Mouse (Mus musculus): ENCODE results near the gene Lrmda. TPM values are rescaled to one million over a fixed set of nuclear protein-coding genes. Genes with fewer than 3 reads are reported as not detected.

Gene Lrmda
- polyA plus RNA-seq, 1 experiment = 0.51 TPM

DNA sequence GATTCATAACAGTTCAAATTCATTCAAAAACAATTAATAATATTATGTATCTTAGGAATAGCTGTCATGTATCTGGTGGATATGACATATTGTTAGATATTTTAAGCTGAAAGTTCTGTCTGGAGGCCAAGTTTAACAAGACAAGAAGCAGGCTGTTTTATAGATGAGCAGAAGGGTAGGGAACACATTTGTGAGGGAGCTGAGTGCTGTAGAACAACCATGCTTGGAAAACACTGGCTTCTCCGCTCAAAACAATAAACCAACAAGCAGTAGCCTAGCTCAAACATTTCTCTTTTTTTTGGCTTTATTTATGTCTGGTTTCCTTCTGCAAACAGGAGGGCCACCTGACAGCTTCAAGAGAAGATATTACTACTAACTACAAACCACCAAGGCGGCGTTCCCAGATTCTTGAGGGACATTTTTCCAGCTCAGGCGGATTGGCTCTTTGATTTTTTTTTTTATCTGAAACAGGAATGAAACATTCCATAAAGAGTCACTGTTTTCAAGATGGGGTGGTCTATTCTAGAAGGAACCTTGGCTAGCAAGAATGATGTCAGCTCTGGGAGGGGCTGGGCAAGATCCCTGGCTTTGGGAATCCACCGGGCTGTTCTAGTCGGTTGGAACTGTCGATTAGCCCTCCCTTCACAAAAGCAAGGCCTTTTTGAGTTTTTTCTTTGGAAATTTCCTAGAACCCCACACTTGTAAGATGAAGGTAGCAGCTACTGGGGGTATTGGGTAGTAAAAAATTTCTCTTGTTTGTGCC, 304.2 kb downstream of the Lrmda start:
- Histone ChIP-seq H3K4me3 (ENCODE audit: control insufficient read depth, insufficient read depth, low read length) (no peak overlapping the region), H3K4me1 (replicated peaks; ENCODE audit: control insufficient read depth, insufficient read depth, low read length) (no peaks in the 10 kb centered on the region), H3K27ac (ENCODE audit: control insufficient read depth, insufficient read depth, low read length) (no peak overlapping the region), H3K27me3 (ENCODE audit: control insufficient read depth, insufficient read depth, low read length) (no peaks in the 10 kb centered on the region), H3K36me3 (ENCODE audit: control insufficient read depth, insufficient read depth, low read length) (no peaks in the 10 kb centered on the region)
- TF ChIP-seq POLR2A (IDR thresholded peaks at IDR 0.05; ENCODE audit: control insufficient read depth, extremely low read depth, insufficient read depth, low read length, poor library complexity) = no peak
- no peak for TF ChIP-seq CTCF (IDR thresholded peaks at IDR 0.05; ENCODE audit: borderline replicate concordance, control insufficient read depth, extremely low read depth, insufficient read depth, low read length, poor library complexity)
- WGBS = 95% methylated on average over 7 of the region's 7 CpGs
- no peak for DNase-seq

DNA sequence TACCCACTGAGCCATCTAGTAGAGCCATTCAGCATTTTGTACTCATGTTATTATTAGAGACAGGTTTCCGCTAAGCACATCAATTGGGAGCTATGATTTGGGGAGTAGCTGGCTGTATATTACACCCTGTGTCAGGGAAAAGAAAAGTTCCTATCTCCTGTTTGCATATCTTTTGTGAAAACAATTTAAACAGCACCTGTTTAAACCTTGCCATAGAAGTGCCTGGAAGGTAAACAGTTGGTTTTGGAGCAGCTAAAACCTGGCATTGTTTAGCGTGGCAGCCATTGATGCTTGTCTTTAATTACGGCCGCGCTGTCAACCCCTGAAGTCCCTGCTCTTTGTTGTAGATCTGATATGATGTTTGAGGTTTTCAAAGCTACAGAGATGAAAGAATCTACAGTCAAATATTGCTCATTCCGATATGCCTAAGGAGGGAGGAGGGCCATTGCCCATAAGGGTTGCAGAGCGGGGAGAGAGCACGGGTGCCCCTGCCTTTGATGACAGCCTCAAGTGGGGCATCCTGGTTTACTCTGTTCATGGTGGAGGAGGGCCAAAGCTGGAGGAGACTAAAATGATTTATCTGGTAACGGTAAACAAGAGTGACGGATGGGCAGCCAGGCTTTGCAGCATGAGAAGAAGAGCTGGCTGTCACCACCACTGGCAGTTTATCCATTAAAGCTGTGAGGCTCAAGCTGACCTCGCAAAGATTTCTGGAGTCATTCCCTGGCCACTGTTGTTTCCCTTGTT, 306.9 kb downstream of the Lrmda start:
- Histone ChIP-seq H3K4me1 (replicated peaks; ENCODE audit: control insufficient read depth, insufficient read depth, low read length) (no peaks in the 10 kb centered on the region), H3K27ac (ENCODE audit: control insufficient read depth, insufficient read depth, low read length) (no peak overlapping the region), H3K36me3 (ENCODE audit: control insufficient read depth, insufficient read depth, low read length) (no peaks in the 10 kb centered on the region), H3K4me3 (ENCODE audit: control insufficient read depth, insufficient read depth, low read length) (no peak overlapping the region), H3K27me3 (ENCODE audit: control insufficient read depth, insufficient read depth, low read length) (no peaks in the 10 kb centered on the region)
- 76% methylated on average over 11 of the region's 11 CpGs for WGBS
- TF ChIP-seq POLR2A (IDR thresholded peaks at IDR 0.05; ENCODE audit: control insufficient read depth, extremely low read depth, insufficient read depth, low read length, poor library complexity) (no peak), CTCF (IDR thresholded peaks at IDR 0.05; ENCODE audit: borderline replicate concordance, control insufficient read depth, extremely low read depth, insufficient read depth, low read length, poor library complexity) (no peak)
- DNase-seq = no peak

GRCm38 (mm10) chr14:22329191-22329590, 309.7 kb downstream of the Lrmda start:
- no peak for TF ChIP-seq CTCF (IDR thresholded peaks at IDR 0.05; ENCODE audit: borderline replicate concordance, control insufficient read depth, extremely low read depth, insufficient read depth, low read length, poor library complexity)

DNA sequence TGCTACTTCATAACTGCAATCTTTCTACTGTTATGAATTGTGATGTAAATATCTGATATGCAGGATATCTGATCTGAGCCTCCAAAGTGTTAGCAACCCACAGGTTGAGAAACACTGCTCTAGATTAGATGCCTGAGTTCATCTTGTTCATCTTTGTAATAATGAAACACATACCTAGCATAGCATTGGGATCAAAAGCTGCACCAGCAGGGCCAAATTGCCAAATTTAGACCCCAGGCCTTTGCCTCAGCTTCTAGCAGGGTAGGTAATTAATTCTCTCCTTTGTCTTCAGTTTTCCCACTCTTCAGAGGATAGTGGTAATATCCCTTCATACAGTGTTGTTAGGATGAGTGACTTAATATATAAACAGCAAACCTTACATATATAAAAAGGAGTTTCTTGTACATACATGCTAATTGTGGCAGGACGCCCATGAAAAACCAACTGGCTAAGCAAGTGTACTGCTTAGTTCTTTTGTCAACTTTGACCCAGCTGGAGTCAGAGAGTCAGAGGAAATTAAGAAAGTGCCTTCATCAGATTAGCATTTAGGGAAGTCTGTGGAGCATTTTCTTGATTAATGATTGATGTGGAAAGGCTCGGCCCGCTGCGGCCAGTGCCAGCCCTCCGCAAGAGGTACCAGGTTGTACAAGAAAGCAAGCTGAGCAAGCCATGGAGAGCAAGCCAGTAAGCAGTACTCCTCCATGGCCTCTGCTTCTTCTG, 315.7 kb downstream of the Lrmda start:
- DNase-seq = no peak
- no peaks in the 10 kb centered on the region for H3K36me3 ChIP-seq (ENCODE audit: control insufficient read depth, insufficient read depth, low read length)
- TF ChIP-seq CTCF (IDR thresholded peaks at IDR 0.05; ENCODE audit: borderline replicate concordance, control insufficient read depth, extremely low read depth, insufficient read depth, low read length, poor library complexity) = no peak
- no peak overlapping the region for H3K27ac ChIP-seq (ENCODE audit: control insufficient read depth, insufficient read depth, low read length)
- 97% methylated on average over 5 of the region's 5 CpGs for WGBS
- no peaks in the 10 kb centered on the region for H3K4me1 ChIP-seq (replicated peaks; ENCODE audit: control insufficient read depth, insufficient read depth, low read length)
- H3K4me3 ChIP-seq (ENCODE audit: control insufficient read depth, insufficient read depth, low read length) = no peak overlapping the region
- no peaks in the 10 kb centered on the region for H3K27me3 ChIP-seq (ENCODE audit: control insufficient read depth, insufficient read depth, low read length)

More at GRCm38 (mm10) chr14:22329191-22329590, 309.7 kb downstream of the Lrmda start:
- Histone ChIP-seq H3K36me3 (ENCODE audit: control insufficient read depth, insufficient read depth, low read length) (no peaks in the 10 kb centered on the region), H3K27me3 (ENCODE audit: control insufficient read depth, insufficient read depth, low read length) (no peaks in the 10 kb centered on the region), H3K4me1 (replicated peaks; ENCODE audit: control insufficient read depth, insufficient read depth, low read length) (no peaks in the 10 kb centered on the region), H3K4me3 (ENCODE audit: control insufficient read depth, insufficient read depth, low read length) (no peak overlapping the region), H3K27ac (ENCODE audit: control insufficient read depth, insufficient read depth, low read length) (no peak overlapping the region)
- 92% methylated on average over 3 of the region's 3 CpGs for WGBS
- DNase-seq = no peak

DNA sequence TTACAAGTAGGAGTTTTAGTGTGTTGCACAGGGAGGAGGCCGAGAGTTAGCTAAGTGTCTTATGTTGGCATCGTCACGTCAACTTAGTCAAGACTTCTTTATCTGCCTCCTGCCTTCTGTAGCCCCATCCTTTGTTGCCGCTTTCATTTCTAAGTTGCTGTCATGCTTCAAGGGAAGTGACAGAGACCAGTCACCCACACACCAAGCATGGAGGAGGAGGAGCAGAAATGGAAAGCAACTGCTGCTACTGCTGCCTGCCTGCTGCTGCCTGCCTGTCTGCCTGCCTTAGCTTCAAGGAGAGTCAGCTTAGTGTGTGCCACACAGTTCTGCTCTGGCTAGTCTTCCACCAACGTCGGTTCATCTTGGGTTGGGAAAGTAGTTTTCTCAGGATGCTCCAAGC, 319.7 kb downstream of the Lrmda start:
- TF ChIP-seq POLR2A (IDR thresholded peaks at IDR 0.05; ENCODE audit: control insufficient read depth, extremely low read depth, insufficient read depth, low read length, poor library complexity) (no peak), CTCF (IDR thresholded peaks at IDR 0.05; ENCODE audit: borderline replicate concordance, control insufficient read depth, extremely low read depth, insufficient read depth, low read length, poor library complexity) (no peak)
- H3K36me3 ChIP-seq (ENCODE audit: control insufficient read depth, insufficient read depth, low read length) = no peaks in the 10 kb centered on the region
- no peaks in the 10 kb centered on the region for H3K27me3 ChIP-seq (ENCODE audit: control insufficient read depth, insufficient read depth, low read length)
- 87% methylated on average over 6 of the region's 6 CpGs for WGBS
- H3K4me1 ChIP-seq (replicated peaks; ENCODE audit: control insufficient read depth, insufficient read depth, low read length) = no peaks in the 10 kb centered on the region
- DNase-seq = no peak
- no peak overlapping the region for H3K4me3 ChIP-seq (ENCODE audit: control insufficient read depth, insufficient read depth, low read length)
- H3K27ac ChIP-seq (ENCODE audit: control insufficient read depth, insufficient read depth, low read length) = no peak overlapping the region

GRCm38 (mm10) chr14:22343357-22343756, 323.8 kb downstream of the Lrmda start:
- TF ChIP-seq CTCF (IDR thresholded peaks at IDR 0.05; ENCODE audit: borderline replicate concordance, control insufficient read depth, extremely low read depth, insufficient read depth, low read length, poor library complexity) (no peak), POLR2A (IDR thresholded peaks at IDR 0.05; ENCODE audit: control insufficient read depth, extremely low read depth, insufficient read depth, low read length, poor library complexity) (no peak)
- H3K36me3 ChIP-seq (ENCODE audit: control insufficient read depth, insufficient read depth, low read length) = no peaks in the 10 kb centered on the region
- no peaks in the 10 kb centered on the region for H3K4me1 ChIP-seq (replicated peaks; ENCODE audit: control insufficient read depth, insufficient read depth, low read length)
- H3K4me3 ChIP-seq (ENCODE audit: control insufficient read depth, insufficient read depth, low read length) = no peak overlapping the region
- no peak overlapping the region for H3K27ac ChIP-seq (ENCODE audit: control insufficient read depth, insufficient read depth, low read length)
- 85% methylated on average over 4 of the region's 4 CpGs for WGBS
- H3K27me3 ChIP-seq (ENCODE audit: control insufficient read depth, insufficient read depth, low read length) = no peaks in the 10 kb centered on the region
- no peak for DNase-seq
